Mouse (Mus musculus) left cerebral cortex, adult 18-20 months (tissue): ENCODE data around the gene Trip10. TPM values are rescaled to one million over a fixed set of nuclear protein-coding genes. Genes with fewer than 3 reads are reported as not detected.

Source experiments
- DNase-seq, 2 experiments: peaks; one replicate each; pipeline ENCODE4 v3.0.0; 2021 to 2022; ENCODE audit warnings: low spot score in 2 of 2, mixed read lengths in 1 of 2
- microRNA-seq, 2 experiments: library from miRNA; unstranded; fragments of <30 nt; microRNA quantifications; one replicate each; pipeline ENCODE4 v1.2.0; 2021
- total RNA-seq, 2 experiments: library from RNA; stranded (reverse); gene quantifications; 2 replicates each; pipeline ENCODE4 v1.2.3; 2021

Gene Trip10
- total RNA-seq, 2 experiments from 2014 or later = 9.5 to 10.2 TPM

DNA sequence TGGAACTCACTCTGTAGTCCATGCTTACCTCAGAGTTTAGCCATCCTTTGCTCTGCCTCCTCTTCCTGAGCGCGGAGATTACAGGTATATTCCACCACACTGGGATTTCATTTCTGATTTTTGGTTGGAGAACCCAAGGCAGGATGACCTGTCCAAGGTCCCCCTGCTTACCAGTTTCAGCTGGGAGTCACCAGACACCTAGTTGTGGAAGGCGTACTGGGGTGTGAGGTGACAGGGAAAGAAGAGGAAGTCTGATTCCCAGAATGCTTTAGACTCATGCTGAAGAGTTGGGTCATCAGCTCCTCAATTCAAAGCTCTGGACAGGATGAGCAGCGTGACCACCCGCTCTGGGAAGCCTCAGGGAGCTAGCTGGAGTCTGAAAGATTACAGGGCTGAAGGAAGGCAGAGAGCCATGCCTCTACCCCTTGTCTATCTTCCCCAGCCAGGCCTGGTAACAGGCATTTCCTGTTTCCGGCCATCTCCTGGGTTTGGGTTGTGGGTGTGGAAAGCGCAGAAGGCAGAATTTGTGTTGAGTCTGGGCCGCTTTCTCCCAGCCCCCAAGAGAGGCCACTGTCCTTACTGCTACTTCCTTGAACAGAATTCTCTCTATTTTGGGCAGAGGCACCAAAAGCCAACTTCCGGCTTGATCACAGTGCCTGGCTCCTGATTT lies 40.9 kb downstream of the Trip10 start:
- no peak for DNase-seq

DNA sequence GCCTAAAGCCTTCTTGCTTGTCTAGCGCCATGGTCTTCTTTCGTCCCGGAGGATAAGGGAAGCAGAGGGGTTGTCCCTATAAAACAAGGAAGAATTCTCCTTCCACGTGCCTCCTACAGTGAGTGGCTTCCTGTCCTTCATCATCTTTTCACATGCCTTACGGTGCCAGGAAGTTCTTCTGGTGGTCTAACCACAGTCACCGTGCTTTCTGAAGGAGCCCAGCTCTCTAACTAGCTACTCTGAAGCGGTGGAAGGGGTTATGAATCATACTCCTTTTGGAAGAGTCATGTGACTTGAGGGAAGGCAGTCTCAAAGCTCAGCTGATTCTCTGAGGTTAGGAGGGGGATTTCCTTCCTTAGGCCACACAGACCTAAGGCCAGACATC lies 41.4 kb downstream of the Trip10 start:
- no peak for DNase-seq

DNA sequence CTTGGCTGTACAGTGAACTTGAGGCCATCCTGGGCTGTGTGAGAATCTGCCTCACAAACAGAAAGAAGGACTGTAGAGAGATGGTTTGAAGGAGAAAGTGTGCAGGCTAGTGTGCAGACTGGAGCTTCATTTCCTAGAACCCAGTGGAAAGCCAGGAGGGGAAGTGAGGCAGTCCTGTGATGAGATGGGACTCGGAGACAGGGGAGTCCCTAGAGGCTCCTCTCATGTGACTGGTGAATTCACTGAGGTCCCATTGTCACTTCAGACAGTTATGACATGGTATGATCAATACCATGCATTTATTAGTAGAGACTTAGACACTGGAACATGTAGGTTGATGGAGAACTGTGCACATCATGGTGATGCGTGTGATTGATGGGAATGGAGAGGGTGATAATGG lies 43.0 kb downstream of the Trip10 start:
- no peak for DNase-seq

DNA sequence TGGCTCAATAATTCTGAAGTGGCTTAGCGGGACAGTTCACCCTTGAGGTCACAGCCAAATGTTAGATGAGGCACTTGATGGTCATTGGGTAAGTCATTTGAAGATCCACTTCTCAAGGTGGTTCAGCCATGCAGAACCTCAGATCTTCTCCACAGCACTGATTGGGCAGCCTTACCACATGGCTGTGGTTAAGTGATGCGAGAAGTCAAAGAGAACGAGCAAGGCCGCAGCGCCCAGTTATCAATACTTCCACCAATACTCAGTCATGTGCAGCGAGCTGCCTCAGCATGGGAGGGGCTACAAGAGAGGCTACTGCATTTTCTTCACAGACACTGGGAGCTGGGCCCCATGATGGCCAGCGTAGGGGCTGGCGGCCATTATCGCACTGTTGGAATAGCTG lies 43.7 kb downstream of the Trip10 start:
- no peak for DNase-seq

DNA sequence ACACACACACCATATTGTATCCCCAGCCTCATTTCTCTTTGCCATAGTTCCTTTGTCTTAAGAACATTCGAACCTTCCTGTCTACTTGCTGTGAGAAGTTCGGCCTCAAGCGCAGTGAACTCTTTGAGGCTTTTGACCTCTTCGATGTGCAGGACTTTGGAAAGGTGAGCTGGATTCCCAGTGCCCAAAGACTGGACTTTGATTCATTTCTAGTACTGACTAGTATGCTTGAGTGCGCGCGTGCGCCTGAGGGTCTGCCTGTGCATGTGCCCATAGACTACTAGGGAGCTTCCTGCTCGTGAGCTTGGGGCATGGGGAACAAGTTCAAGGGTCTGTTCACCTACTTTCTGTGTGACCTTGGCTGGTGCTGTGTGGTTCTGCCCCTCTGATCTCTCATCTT lies 46.7 kb downstream of the Trip10 start:
- no peak for DNase-seq

DNA sequence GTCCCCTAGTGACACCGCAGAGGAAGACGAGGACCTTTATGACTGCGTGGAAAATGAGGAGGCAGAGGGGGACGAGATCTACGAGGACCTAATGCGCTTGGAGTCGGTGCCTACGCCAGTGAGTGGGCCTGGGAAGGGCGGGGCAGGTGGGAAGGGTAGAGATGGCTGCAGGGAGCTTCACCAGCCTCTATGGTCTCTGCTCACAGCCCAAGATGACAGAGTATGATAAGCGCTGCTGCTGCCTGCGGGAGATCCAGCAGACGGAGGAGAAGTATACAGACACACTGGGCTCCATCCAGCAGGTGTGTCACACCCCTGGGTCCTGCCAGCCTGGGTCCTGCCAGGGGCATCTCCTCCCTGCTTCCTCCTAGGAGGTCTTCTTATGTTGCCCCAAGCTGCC lies 47.8 kb downstream of the Trip10 start:
- DNase-seq = no peak

DNA sequence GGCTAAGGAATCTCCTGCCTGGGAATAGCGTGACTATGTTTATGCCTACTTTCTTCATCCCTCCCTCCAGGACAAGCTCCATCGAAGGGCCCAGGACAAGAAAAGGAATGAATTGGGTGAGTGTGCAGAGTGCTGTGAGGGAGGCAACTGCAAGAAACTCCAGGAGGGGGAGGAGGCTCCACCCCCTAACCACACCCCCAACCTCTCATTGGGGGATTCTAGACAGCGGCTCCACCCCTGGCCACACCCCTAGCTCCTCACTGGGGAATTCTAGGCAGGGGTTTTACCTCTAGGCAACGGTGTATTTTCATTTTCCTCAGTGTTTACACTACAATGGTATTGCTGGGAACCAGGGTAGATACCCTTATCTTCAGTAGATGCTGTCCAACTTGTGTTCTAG lies 56.3 kb downstream of the Trip10 start:
- DNase-seq = no peak

DNA sequence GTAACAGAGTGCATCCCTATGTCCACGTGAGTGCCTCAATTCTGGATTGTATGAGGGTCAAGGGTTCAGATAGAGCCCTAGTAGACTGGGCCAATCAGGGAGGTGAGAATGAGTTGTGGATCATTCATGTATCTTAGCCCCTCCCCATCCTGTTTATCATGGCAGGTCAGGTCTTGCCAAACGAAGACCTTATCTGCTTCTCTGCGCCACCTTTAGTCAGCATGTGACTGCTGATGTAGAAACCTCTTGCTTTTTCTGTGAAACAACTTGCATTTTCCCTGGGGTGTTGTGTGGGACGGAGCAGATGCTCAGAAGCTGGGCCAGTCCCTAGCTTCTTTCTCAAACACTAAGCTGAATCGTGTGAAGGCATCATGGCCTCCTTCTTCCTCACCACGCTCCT lies 57.8 kb downstream of the Trip10 start:
- peak in 1 of 2 experiments; percentile 9 for DNase-seq

DNA sequence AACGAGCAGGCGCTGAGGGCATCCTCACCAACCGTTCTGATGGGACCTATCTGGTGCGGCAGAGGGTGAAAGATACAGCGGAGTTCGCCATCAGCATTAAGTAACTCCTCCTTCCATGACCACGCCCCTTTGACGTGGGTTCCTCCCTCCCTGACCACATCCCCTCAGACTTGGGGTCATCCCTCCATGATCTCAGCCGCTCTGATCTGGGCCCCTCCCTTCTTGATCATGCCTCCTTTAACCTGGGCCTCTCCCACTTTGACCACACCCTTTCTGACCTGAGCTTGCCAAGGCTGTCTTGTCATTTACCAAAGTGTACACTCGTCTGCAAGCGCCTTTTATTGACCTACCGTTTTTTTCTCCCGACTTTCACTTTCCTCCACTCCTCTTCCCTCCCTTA lies 62.5 kb downstream of the Trip10 start:
- no peak for DNase-seq

Small RNAs within 50 kb of the gene (microRNA-seq; reads per million reads assigned to microRNA genes)
- 0 reads per million in 2 experiments for gene Mir6978

Other genes with a start within 250 kb of the Trip10 start
- under 1 TPM in 1 of 2 experiments, not detected in 1; 0.82 TPM for gene Pspn, start 249.4 kb upstream of the Trip10 start, total RNA-seq
- 10 to 100 TPM; 60.7 to 64.5 TPM for gene Gtf2f1, start 238.2 kb upstream of the Trip10 start, total RNA-seq
- gene Gm17949, start 238.0 kb upstream of the Trip10 start, total RNA-seq = under 1 TPM in 1 of 2 experiments, not detected in 1; 0.49 TPM
- 100 to 1,000 TPM; 106 to 108 TPM for gene Khsrp, start 217.9 kb upstream of the Trip10 start, total RNA-seq
- under 1 TPM in 1 of 2 experiments, not detected in 1; 0.40 TPM for gene Slc25a41, start 207.8 kb upstream of the Trip10 start, total RNA-seq
- gene Crb3, start 190.3 kb upstream of the Trip10 start, total RNA-seq = 1 to 10 TPM in 1 of 2 experiments, under 1 TPM in 1; 0.68 to 1.6 TPM
- 100 to 1,000 TPM; 314 to 325 TPM for gene Slc25a23, start 189.6 kb upstream of the Trip10 start, total RNA-seq
- 1 to 10 TPM; 1.2 to 1.8 TPM for gene Dennd1c, start 170.9 kb upstream of the Trip10 start, total RNA-seq
- gene Tubb4a, start 161.7 kb upstream of the Trip10 start, total RNA-seq = 100 to 1,000 TPM; 543 to 577 TPM
- gene Tnfsf9, start 144.1 kb upstream of the Trip10 start, total RNA-seq = under 1 TPM; 0.37 to 0.52 TPM
- not detected for gene Cd70, start 99.7 kb upstream of the Trip10 start, total RNA-seq
- not detected for gene Tnfsf14, start 55.3 kb upstream of the Trip10 start, total RNA-seq
- gene C3, start 21.3 kb upstream of the Trip10 start, total RNA-seq = under 1 TPM in 1 of 2 experiments, not detected in 1; 0.84 TPM
- gene Gpr108, start 1.0 kb upstream of the Trip10 start, total RNA-seq = 10 to 100 TPM; 24.1 to 26.7 TPM
- gene Vav1, start 29.6 kb downstream of the Trip10 start, total RNA-seq = 1 to 10 TPM; 2.9 to 3.1 TPM
- gene Adgre1, start 109.2 kb downstream of the Trip10 start, total RNA-seq = 1 to 10 TPM; 4.8 to 7.4 TPM